Mouse (Mus musculus) fibroblast of lung, adult 2 months (primary cell): ENCODE measurements around the gene L1cam.

Experiments
- DNase-seq: peaks from one replicate; pipeline ENCODE4 v3.0.0-alpha.2; 2011; ENCODE audit warnings: low read depth

L1cam gene

DNA sequence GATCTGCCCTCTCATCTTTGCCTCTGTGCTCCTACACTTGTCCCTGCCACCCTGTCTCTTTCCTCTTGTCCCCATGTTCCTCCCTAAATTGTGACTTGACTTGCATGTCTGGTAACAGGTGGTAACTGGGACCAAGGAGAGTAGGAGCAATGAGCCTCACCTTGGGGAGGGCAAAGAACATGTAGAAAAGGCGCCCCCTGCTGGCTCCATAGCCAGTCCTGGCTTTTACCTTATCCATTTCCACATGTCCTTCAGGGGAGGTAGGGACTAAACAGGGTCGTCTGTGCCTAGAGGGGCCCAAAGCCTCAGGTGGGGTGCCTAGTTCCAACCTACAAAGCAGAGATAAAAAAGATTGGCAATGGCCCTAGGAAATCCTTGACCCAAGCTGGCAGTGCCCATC lies at the start of gene L1cam:
TSS of gene L1cam (minus strand) at position 387 of the 400 bp plus-strand sequence.
- DNase-seq, result no peak

DNA sequence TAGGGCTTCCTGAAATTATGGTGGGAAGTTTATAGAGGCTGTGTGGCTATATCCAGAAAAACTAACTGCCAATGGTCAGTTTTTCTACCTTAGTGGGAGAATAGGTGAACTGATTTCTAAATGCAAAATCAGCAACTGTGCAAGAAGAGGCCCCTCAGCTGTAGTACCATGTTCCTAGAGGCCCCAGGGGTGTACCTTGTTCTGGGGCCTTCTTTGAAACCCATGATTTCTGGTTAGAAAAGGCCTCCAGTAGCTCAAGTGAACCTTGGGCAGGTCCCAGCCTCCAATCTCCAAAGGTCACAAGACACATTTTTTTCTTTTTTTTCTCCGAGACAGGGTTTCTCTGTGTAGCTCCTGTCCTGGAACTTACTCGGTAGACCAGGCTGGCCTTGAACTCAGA lies 46.4 kb upstream of the L1cam start:
- no peak for DNase-seq

DNA sequence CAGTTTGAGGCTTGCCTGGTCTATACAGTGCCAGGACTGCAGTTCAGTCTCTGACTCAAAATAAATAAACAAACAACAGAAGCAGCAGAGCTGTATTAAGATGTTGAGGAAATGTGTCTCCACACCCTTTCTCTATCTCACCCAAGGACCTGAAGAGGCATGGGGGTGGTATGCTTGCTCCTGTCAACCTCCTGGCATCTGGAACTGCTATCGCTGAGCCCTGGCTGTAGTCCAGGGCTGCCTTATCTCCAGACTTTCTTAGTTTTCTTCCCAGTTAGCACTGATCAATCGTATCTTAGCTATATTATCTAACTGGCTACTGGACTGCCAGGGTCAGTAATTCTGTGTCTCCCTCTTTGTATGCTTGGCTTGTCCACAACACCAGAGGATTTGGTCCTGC lies 46.0 kb upstream of the L1cam start:
- no peak for DNase-seq

DNA sequence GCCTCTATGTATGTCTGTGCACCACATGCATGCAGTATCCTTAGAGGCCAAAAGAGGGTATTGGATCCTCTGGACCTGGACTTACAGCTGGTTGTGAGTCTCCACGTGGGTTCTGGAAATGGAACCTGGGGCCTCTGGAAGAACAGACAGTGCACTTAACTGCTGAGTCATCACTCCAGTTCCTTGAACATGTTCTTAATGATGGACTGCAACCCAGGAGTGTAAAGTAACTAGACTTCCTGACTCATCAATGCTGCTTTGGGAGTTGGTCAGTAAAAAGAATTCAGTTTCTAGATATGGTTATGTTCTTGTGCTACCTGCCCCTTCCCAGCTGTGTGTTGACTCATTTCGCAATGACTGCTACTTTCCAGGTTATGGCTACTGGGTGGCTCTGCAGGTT lies 36.0 kb upstream of the L1cam start:
- no peak for DNase-seq

GRCm38 (mm10) chrX:73930402-73931062 lies 34.6 kb upstream of the L1cam start, which contains the start of gene Renbp:
Gene Renbp, minus strand, starts transcription at chrX:73930850.
- DNase-seq, result peak; percentile 66

DNA sequence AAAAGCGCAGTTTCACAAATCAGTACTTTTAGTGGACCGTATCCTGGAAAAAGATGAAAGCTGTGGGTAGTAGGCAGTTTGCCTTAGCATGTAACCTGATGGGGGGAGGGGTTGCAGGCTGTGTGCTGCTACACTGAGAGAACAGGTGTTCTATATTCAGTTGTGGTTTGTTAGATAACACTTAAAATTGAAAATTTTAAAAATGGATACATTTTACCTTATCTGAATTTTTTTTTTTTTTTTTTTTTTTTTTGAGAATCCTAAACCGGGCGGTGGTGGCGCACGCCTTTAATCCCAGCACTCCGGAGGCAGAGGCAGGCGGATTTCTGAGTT lies 26.6 kb upstream of the L1cam start:
- DNase-seq, result no peak

DNA sequence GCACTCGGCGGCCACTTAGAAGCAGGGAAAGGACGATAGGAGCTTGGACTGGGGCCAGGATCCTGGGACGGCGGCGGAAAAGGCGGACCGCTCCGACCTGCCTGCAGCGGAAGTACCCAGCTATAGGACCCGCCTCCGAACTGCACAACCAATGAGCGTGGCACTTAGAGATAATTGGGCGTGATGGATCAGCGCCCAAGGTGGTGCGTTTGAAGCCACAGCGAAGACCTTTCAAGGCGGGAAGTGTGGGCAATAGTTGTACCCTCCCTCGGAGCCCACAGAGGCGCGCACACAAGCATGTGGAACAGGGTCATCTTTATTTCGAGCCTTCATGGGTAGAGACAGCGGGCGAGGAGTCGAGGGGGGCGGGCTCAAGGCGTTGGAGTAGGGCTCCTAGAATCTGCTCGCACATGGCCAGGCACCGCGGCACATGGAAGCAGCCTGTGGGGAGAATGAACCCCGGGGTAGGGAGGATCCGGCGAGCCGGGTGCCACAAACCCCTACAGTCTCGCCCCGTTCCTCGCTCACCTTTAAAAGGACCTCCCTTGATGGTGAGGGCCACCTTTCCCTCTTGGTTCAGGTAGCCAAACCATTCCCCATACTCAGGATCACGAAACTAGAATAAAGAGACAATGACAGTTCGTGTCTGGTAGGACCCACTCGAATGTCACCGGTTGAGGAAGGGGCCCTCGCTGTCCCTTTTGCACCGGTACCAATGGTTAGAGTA lies 26.1 kb upstream of the L1cam start, which contains the start of the genes Arhgap4 and Naa10:
TSS of gene Arhgap4 (minus strand) at position 48 of the 727 bp plus-strand sequence.
TSS of gene Naa10 (minus strand) at position 122 of the 727 bp plus-strand sequence.
- peak; percentile 59 for DNase-seq

DNA sequence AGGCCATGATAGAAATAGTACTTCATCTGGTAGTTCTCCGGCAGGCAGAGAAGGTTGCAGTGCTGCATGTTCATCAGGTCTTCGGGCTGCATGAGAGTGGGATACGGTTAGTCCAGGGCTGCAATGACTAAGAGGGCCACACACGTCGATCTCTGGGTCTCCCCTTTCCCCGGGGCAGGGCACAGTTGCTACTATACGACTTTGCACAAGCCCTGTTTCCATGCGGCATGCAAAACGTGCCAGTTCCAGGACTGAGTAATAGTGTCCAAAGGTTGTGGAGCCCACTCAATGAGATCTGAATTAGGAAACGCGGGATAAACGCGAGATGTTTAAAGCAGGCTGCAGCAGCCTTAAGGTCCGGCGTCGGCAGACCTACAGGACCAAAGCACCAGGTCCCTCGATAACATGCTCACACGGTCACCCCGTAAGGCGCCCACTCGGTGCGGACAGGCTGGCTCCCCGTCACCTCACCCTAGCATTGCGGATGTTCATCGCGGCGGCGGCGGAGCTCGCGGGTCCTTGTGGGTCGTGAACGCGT lies 25.4 kb upstream of the L1cam start:
- no peak for DNase-seq

- no peak for DNase-seq
Measured at GRCm38 (mm10) chrX:73918631-73919030, 22.7 kb upstream of the L1cam start.

GRCm38 (mm10) chrX:73916945-73917344 lies 21.0 kb upstream of the L1cam start:
- DNase-seq, result no peak

DNA sequence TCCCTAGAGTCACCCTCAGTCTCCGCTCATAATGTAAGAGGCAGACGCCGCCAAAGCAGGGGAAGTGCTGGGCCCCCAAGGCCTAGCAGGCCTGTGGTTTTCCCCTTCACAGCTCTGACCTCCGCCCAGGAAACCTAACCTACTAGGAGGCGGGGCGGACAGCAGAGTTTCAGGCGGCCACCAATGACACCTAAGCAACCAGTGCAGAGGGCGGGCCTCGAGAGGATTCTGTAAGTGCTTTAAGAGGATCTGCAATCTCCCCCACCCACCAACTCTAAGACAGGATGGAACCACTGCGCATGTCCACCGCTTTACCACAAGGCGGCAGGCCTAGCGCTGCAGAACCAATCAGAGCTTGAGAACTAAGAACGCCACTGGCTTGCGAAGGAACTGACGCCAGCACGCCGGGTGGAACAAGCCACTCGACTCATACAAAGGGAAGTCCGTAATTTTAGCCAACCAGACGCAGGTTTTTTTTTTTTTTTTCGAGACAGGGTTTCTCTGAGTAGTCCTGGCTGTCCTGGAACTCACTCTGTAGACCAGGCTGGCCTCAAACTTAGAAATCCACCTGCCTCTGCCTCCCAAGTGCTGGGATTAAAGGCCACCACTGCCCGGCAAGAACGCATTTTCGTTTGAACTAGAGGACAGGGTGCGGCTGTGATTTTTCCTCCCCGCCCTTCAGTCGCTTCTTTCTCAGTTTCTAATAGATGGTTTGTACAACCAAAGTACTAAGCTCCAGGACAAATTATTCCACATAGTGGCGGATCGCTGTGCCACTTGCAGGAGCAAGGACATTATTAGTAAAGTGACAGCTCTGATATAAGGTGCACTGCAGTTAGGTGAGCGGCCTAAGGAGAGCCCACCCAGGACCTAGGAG lies 19.2 kb upstream of the L1cam start:
- DNase-seq, result peak; percentile 90

DNA sequence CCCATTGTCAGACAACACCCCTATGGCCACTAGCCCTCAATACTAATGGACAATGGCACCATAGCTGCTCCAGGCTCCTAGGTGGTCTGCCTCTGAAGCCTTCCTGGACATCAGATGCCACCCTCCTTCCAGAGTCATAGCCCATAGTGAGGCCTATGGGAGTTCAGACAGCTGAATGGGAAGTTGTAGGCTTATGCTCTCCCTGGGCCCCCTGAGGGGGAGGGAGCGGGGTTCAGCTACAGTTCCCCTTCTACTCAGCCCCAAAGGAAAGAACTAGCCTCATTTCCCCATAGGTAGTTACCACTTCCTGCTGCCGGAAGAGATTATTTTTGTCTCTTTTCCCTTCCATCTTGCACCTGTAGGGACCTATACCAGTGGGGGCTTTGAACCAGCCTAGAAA lies 15.7 kb upstream of the L1cam start:
- DNase-seq, result no peak

DNA sequence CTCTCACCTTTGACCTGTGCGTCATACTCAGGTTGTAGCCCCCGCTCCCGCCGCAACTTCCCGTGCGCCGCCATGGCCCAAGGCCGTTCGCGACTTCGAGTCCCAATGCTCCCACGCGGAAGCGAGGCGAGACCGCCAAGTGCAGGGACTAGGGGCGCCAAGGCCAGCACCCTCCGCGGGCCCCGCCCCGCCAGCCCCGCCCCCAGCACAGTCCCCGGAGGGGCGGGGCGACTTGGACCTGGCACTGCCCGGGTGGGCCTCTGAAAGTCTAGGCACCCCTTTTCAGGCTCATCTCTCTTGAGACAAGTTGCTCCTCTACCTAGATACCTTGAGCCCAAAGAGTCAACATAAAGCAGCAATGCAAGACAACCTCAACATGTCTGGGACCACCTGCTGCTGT lies 15.3 kb upstream of the L1cam start:
- DNase-seq, result no peak

- DNase-seq, result no peak
Measured at GRCm38 (mm10) chrX:73910451-73910850, 14.5 kb upstream of the L1cam start.

- no peak for DNase-seq
Measured at GRCm38 (mm10) chrX:73910049-73910448, 14.1 kb upstream of the L1cam start.

GRCm38 (mm10) chrX:73897959-73898358 lies 2.1 kb upstream of the L1cam start:
- no peak for DNase-seq

DNA sequence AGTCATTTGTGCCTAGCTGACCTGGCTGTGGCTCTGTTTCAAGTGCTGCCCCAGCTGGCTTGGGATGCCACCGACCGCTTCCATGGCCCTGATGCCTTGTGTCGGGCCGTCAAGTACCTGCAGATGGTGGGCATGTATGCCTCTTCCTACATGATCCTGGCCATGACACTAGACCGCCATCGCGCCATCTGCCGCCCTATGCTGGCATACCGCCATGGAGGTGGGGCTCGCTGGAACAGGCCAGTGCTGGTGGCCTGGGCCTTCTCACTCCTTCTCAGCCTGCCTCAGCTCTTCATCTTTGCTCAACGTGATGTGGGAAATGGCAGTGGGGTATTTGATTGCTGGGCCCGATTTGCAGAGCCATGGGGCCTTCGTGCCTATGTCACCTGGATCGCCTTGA lies 3.1 kb downstream of the L1cam start:
- DNase-seq, result no peak

- no peak for DNase-seq
Measured at GRCm38 (mm10) chrX:73891551-73892152, 4.3 kb downstream of the L1cam start, which contains the start of gene Avpr2. Gene Avpr2, plus strand, starts transcription at chrX:73892102.

- DNase-seq, result no peak
Measured at GRCm38 (mm10) chrX:73881463-73881862, 14.4 kb downstream of the L1cam start.

GRCm38 (mm10) chrX:73881036-73881427 lies 14.9 kb downstream of the L1cam start:
- no peak for DNase-seq

DNA sequence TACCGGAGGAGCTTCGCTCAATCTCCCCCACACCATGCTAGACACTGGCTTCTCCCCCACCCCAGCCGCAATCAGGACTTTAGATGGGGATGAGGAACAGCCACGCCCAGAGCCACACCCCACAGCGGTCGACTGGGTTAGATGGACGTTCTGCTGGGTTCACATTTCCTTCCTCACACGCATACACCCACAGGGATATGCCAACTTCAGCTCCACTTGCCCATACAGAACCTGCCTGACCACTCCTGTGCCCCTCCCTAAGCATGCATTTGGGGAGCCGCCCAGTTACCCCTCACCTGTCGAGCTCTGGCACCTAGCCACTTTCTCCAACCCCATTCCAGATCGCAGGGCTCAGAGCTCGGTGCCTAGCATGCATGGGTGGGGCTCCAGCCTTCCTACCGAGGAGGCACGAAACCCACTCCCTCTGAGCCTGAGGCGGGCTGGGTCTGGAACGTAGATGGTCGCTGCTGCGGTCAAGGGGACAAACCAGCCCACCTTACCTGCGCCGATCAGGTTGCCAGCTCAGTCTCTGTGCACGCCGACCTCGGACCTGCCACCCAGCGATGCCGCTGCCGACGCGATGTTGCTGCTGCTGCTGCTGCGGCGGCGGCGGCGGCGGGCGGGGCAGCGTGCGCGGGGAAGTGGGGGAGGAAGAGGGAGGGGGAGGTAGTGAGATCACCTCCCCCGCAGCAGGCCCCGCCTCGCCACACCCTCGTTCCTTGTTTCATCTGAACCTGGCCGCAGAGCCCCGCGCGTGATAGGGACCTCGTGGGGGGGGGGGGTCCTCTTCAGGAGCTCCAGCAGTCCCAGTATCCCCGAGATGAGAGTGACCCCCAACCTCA lies 15.5 kb downstream of the L1cam start:
- no peak for DNase-seq
